Mouse (Mus musculus) gastrocnemius, adult 18-20 months (tissue): ENCODE data around the gene Cyb5r2. TPM values are rescaled to one million over a fixed set of nuclear protein-coding genes. Genes with fewer than 3 reads are reported as not detected.

Source experiments
- DNase-seq: peaks from one replicate; pipeline ENCODE4 v3.0.0; 2021; ENCODE audit warnings: low spot score
- long read RNA-seq, 2 experiments: library from polyadenylated mRNA; stranded (forward); transcript quantifications; one replicate each; pipeline ENCODE4 v2.0.0; 2021
- total RNA-seq, 2 experiments: library from RNA; stranded (reverse); gene quantifications; 2 replicates each; pipeline ENCODE4 v1.2.3; 2021

Cyb5r2 gene
- total RNA-seq: not detected
- long read RNA-seq, experiment 1, partial matches to known transcripts: 0 of 1 reads
- long read RNA-seq, experiment 1, other reads (novel, unspliced or antisense): 1 of 1 reads
- long read RNA-seq, experiment 2: 0 reads

DNA sequence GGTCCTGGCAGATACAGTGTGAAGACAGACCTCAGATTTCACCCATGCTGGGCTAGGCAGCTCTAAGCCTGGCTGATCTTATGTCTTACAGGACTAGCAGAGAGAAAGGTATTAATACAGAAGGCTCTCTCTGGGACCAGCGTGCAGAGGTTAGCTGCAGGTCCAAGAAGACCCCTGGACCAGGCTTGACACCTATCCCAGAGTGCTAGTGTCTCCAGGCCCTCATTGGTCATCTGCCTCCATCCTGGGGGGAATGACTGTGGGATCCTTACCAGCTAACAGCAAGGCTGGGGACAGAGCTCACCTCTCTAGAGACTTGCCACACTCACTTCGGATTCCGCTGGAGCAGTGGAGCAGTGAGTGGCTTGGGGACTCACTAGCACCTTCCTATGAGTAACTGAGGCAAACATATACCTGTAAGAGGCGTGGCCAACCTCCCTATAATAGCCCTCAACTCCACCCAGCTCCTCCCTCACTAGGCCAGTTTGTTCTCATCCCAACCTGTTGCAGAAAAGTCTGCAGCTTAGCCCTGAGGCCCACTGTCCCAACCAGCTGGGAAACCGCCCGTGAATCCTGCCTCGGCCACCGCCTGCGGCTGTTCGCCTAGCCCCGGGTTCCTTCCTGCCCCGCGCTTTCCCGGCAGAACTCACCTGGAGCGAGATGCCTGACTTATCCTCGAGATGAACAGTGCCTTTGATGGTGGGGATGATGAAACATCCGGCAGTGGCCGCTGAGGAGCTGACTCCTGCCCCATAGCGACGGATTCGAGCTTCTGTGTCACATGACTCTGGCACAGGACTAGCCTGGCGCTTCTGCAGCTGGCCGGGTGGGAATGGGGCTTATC lies at the start of gene Cyb5r2:
Cyb5r2 (minus strand) TSS at position 725 of the 844 bp plus-strand sequence.
- DNase-seq: peak; percentile 30

- DNase-seq: no peak
These were observed 44.3 kb upstream of the Cyb5r2 start for GRCm38 (mm10) chr7:107802138-107802537.

DNA sequence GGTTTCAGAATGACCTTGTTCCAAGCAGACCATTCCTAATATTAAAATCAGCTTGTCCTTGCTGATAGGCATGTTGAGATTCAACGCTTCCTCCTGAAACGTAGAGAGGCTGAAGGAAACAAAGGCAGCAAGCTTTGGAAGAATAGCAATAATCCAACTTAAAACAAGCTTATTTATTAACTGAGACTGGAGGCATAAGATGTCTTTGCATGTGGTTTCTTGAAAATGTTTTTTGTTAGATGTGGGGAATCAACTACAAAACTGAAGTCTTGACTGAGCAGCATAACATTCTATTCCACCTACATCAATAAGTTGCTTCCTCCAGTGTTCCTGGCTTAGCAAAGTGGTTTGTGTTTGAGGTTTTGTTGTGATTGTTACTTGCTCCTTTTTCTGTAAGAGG lies 43.3 kb upstream of the Cyb5r2 start, which contains the start of gene Ovch2:
Ovch2 (minus strand) TSS at position 101 of the 400 bp plus-strand sequence.
- no peak for DNase-seq

DNA sequence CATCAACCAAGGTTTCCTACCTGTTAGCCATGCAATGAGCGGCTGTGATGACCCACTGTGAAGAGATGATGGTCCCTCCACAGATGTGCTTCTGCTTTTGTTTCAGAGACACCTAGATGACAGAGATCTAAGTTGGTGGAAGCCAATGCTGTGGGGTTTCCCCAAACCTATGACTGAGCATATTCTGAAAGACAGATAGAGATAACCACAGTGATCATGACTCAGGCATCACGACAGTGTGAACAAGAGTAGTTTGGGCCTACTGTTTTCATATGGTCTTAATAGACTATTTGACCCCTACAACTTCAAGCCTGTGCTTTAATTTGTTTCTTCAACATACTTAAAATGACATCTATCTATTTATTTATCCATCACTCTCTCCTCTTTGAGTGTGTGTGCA lies 38.7 kb upstream of the Cyb5r2 start:
- DNase-seq: no peak

DNA sequence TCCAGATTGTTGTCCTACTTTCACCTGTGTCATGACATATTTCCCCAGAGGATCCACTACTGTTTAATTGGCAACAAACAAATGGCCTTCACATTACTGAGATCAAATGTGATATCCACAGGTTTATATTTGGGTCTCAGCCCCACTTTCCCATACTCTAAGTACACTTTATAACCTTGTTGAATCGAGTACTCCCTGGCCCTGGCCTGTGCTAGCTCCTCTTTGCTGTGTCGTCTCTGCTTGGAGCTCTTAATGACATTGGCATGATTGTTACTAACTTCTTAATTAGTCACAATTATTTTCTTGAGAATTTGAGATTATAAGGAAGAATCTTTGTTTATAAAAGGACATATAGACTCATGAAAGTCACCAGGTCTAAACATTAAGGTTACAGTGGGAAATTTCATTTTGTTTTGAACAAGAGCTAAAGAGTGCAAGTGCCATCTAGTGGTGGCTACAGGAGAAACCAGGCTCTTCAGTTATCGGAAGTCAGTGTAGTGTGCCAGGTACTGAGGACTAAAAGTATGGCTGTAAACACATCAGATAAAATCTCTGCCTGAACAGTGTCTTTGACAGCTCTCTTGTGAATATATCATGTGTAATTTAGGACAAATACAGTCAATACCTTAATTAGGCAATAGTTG lies 30.3 kb upstream of the Cyb5r2 start:
- DNase-seq: no peak

- no peak for DNase-seq
These were observed 21.8 kb upstream of the Cyb5r2 start for GRCm38 (mm10) chr7:107779611-107780010.

DNA sequence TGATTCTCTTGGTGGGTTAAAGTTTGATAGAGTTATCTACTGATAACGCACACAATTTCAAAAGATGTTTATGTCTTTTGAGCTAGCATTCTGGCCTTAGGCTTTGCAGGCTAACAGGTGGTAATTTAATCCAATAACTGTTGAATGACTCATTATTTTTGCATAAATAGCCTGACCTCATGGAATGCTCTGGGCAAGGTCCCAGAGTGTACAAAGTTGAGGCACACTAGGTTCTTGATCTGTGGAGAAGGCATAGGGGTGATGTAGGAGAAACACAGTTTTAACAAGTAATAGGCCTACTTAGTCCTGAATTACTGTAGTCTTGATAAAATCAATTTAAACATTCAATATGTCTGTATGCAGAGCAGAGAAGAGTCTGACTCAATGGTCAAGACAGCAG lies 20.4 kb upstream of the Cyb5r2 start:
- no peak for DNase-seq

GRCm38 (mm10) chr7:107770812-107771211 lies 13.0 kb upstream of the Cyb5r2 start:
- no peak for DNase-seq

DNA sequence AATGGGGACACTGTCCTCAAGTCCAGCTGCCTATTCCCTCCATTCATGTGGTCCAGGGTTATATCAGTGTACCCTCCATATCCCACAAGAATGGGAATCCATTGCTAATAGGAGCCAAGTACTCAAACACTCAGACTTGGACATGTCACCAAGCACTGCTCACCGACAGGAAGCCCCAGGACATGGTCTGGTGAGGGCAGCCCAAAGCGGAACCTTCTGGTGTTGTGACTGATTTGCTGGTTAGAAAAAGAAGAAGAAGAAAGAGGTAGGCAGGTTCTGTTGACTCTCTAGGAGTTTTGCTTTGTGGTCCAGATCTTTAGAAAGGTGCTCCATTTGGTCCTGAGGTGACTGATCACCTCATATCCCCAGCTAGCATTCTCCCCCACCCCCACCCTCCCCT lies 1.1 kb downstream of the Cyb5r2 start:
- DNase-seq: no peak

DNA sequence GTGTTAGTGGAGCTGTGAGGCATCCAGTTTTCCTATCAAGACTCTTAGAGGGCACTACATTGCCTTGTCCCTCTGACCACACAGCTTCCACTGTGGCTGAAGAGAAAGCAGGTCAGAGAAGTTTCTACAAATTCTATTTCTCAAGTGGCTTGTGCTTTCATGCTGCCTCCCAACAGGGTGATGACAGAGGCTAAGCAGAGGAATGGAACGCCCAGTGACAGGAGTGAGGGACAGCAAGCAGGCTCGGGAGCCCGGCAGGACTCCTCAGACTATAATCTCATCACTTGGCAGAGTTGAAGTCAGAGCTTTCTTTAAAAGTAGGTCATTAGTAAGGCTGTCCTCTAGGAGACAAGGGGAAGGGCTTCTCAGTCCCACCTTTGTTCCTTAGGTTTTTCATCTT lies 1.9 kb downstream of the Cyb5r2 start:
- DNase-seq: no peak

DNA sequence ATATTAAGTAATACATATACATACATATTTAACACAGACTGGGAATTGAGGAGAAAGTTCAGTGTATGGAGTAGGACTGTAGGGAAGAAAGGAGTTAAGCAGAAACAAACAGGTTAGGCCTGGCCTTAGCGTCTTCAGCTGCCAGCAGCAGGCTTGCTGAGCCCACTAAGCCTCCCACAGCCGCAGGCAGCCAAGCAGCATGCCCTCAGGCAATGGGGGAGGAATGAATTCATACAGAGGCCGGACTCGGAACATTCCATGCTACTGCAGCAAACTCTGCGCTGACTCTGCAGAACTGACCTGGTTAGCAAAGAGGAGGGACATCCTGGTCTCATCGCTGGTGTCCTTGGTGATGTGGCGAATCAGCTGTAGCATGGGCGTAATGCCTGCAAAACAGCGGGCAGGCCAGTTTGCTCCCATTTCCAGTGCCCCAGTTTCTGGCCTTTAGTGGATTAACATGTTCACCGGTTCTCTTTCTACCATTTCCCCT lies 5.8 kb downstream of the Cyb5r2 start:
- no peak for DNase-seq

GRCm38 (mm10) chr7:107749721-107750120 lies 8.1 kb downstream of the Cyb5r2 start:
- DNase-seq: no peak

- DNase-seq: peak; percentile 34
These were observed 8.6 kb downstream of the Cyb5r2 start for GRCm38 (mm10) chr7:107749270-107749669.

DNA sequence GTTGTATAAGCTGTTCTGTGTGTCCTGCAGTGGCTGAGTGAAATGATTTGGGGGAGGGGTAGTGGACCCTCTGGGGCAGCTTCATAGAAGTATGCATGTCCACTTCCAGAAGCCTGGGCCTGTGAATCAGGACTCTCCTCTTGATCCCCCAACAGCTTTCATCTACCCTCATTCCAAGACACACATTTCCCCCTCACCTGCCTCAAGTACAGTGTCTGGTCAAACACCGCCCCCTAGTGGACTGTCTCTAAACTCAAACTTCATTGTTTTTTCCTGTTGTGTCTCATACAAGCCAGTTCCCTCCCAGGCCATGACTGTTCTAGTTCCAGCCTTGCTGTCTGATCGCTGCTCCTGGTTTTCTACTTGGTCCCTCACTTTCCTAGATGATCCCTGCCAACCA lies 9.9 kb downstream of the Cyb5r2 start:
- DNase-seq: peak; percentile 64

DNA sequence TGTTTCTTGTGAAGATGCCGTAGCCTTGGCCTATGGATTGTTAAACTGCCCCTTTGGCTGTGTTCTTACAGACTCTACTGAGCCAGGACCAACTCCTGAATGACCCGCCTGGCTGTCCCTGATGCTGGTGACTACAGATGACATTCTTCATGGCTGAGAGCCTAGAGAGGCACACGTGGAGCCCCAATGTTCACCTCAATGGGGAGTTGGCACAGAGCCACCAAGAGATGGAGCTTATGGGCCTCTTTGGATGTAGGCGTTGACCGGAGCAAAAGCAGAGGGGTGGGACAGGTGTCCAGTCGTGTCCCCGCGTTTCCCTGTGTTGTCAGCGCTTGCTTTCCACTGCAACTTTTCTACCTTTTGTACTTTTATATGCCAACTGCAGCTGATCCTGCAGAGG lies 10.4 kb downstream of the Cyb5r2 start:
- no peak for DNase-seq

GRCm38 (mm10) chr7:107746036-107746435 lies 11.8 kb downstream of the Cyb5r2 start:
- DNase-seq: no peak

- no peak for DNase-seq
These were observed 12.7 kb downstream of the Cyb5r2 start for GRCm38 (mm10) chr7:107745111-107745510.

DNA sequence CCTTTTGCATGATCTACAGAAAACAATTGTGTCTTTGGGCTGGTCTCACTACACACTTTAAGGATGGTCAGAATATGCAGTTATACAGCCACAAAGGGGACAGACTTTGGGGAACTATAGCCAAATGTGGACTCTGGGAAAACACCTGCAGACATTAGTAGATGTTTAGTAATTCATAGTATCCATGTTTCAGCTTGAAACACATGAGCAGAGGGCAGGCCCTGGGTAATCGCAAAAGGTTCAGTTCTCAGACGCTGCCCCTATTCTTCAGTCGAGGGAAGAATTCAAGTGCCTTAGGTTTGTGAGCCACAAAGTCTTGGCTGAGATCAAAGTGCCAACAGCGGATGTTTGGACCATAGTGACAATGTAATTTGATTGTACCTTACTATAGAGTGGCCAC lies 13.4 kb downstream of the Cyb5r2 start:
- no peak for DNase-seq

DNA sequence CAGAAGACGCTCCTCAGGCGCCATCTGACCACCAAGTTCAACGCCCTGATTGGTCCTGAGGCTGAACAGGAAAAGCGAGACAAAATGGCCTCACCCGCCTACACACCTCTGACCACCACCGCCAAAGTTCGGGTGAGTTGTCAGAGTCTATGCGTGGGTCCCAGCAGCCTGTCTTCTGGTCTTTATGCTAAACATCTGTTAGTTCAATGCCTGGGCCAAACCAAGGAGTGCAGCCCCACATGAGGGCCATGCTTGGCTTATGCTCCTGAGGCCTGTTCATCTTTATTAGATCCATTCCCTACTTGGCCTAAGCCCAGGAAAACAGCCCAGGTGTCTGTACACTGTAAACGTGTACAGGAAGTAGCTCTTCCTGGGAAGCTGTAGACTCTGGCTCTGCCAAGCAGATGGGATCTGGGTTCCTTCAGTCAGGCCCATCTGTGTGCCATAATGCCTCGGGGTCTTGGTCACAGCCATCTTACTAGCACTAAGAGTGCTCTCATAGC lies 14.8 kb downstream of the Cyb5r2 start:
- no peak for DNase-seq

DNA sequence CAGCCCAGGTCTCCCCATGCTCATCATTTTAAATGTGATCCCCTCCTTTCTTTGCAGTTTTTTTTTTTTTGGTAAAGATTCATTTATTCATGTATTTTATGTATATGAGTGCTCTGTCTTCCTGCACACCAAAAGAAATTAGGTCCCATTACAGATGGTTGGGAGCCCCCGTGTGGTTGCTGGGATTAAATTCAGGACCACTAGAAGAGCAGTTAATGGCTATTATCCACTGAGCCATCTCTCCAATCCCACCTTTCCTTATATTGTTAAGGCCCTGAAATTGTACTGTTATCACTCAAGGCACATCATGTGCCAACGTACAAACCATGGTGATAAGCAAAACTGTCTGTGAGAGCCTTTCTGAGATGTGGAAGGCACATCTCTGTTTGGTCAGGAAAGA lies 19.1 kb downstream of the Cyb5r2 start:
- no peak for DNase-seq

- no peak for DNase-seq
These were observed 24.7 kb downstream of the Cyb5r2 start for GRCm38 (mm10) chr7:107733162-107733561.

- no peak for DNase-seq
These were observed 27.2 kb downstream of the Cyb5r2 start for GRCm38 (mm10) chr7:107730587-107730986.
